Mouse (Mus musculus): ENCODE data around the gene Dlgap1. TPM values are rescaled to one million over a fixed set of nuclear protein-coding genes. Genes with fewer than 3 reads are reported as not detected.

The Dlgap1 gene
- total RNA-seq, 2 experiments from 2014 or later = 0.20 to 0.38 TPM

- DNase-seq = no peak
Observed at GRCm38 (mm10) chr17:70734728-70735127, 765.9 kb downstream of the Dlgap1 start.

DNA sequence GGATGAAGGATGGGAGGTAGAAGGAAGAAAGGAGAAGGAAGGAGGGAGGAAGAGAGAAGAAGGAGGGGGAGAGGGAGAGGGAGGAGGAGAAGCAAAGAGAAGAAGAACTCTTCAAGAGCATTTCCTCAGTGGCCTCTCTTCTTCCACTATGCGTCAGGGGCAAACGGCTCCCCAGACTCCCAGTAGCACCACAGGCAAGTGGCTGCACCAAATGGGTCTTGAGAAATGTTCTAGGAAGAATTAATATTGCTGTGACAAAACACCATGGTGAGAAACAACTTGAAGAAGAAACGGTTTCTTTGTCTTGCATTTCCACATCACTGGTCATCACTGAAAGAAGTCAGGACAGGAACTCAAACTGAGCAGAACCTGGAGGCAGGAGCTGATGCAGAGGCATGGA is 766.5 kb downstream of the Dlgap1 start:
- DNase-seq = no peak

DNA sequence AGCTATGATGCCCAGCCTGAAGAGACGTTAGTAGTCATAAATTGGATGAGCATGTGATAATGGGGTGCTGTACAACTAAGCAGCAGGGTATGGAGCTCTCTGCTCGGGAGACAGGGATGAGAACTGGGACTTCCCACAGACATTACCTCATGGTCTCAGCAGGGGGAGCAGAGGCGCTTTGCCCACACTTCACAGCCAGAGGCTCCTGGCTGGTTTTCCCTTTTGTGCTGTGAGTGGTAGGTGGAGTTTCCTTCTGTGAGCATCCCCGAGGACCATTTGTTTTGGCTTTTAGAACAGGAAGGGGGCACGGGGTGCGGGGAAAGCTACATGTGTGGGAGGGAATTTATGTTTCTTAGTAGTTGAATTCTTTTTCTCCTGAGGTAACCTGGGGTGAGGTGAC is 768.6 kb downstream of the Dlgap1 start:
- DNase-seq = peak; percentile 68

DNA sequence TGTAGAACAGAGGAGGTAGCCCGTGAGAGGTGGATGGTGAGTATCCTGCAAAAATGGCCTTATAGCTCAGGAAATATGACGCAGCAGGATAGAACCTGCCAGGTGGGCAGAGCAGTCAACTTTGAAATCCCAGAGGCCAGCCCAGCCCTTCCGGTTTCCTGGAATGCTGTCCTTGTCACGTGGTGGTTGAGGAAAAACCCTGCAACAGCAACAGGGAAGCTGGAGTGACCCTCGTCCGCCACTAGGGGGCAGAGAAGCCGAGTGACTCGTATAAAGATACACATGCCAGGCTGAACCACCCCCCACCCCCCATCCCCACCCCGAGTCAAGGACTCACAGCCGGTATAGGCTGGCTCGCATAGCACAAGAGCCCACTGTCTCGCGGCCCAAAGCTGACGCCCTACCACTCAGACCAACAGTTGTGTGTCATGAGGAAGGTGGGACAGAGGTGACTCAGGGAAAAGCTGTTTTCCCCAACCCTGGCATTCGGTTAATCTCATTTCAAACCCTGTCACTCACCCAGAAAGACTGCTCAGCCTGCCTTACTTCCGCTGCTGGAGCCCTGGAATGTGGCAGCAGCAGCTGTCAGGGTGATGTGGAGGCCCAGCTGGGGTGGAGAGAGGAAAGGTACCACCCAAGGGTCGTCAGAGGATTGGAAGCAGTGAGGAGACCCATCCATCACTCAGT is 769.4 kb downstream of the Dlgap1 start:
- peak; percentile 81 for DNase-seq

DNA sequence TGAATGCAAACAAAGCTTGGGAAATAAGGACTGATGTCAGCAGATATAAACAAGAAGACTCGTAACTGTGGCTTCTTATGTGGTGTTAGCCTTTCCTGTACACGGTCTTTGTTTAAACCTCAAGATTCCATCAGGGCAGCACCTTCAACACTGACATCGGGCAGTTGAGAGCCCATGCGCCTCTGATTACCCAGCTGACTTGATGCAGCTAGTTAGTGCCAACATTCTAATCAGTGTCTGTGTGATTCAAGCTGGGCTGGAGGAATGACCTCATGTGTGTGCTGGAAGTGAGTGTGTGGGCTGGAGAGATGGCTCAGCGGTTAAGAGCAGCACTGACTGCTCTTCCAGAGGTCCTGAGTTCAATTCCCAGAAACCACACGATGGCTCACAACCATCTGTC is 770.5 kb downstream of the Dlgap1 start:
- DNase-seq = no peak

DNA sequence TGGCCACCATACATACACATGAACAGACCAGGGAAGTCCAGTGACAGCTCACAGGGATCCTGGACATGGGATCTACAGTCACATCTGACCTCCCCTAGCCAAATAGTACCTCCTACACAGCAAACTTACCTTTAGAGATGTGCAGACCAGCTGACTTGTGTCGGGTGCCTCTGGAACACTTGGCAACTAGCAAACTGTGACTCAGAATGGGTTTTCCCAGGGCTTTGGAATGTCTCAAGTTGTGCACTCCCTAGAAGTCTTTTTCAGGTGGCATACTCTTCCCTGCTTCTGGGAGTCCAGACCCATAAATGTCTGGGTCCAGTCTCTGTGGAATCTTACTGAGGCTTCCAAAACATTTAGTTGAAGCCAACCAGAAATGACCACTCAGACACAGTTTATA is 772.8 kb downstream of the Dlgap1 start:
- no peak for DNase-seq

- no peak for DNase-seq
Observed at GRCm38 (mm10) chr17:70744570-70745153, 775.8 kb downstream of the Dlgap1 start.

DNA sequence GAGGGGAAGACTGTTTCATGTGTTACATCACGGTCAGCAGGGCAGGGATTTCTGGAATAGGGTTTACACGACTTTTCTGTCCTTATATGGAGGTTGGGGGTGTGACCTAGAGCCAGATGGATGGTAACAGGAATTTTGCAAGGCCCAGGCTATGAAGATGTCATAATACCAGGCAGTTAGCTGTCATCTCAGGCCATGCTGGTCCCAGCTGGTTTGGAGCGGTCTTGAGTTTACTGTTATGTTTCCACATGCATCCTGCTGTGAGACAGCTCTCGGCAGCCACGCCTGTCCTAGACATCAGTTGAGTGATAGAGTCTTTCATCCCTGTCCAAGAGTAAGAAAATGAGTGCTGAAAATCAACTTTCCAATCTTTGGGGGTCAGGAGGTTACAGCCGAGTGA is 776.5 kb downstream of the Dlgap1 start:
- DNase-seq = no peak

- DNase-seq = no peak
Observed at GRCm38 (mm10) chr17:70746379-70747079, 777.7 kb downstream of the Dlgap1 start.

GRCm38 (mm10) chr17:70747731-70748475 is 779.0 kb downstream of the Dlgap1 start:
- DNase-seq = no peak

GRCm38 (mm10) chr17:70748476-70748830 is 779.6 kb downstream of the Dlgap1 start:
- no peak for DNase-seq

- no peak for DNase-seq
Observed at GRCm38 (mm10) chr17:70748964-70749650, 780.2 kb downstream of the Dlgap1 start.

DNA sequence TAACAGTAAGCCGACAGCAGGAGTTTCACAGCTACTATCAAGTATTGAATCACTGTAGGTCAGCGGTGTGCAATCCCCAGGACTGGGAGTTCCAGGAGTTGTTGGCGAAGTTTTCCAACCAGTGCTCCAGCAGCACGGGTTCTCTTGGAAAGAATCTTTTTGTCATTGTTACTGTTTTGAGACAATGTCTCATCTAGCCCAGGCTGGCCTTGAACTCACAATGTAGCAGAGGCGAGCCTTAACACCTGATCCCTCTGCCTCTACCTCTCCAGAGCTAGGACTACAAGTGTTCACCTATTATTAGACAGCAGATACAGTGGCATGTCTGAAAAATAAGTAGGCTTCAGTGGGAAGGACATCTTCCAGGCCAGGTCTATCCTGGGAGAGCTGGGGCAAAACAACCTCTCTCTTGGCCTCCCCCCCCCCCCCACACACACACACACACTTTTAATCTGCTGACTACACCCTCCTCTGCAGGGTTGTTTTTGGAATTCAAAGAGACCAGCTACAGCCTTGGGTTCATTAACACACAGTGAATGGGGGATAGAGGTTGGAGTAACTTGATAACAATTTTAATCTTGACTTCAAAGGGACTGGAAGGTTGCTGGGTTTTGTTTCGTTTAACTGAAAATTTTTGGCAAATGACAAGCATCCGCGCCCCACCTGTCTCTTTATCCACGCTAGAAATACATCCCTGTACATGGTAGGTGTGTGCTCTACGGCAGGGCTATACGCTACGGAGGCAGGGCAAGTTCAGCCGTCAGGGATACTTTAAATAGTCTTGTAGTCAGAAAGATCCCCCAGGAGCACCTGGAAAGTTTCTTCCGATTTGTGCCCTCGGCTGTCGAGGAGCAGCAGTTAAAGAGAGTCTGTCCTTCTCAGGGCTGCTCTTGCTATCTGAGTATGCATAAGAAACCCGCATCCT is 781.6 kb downstream of the Dlgap1 start:
- no peak for DNase-seq

DNA sequence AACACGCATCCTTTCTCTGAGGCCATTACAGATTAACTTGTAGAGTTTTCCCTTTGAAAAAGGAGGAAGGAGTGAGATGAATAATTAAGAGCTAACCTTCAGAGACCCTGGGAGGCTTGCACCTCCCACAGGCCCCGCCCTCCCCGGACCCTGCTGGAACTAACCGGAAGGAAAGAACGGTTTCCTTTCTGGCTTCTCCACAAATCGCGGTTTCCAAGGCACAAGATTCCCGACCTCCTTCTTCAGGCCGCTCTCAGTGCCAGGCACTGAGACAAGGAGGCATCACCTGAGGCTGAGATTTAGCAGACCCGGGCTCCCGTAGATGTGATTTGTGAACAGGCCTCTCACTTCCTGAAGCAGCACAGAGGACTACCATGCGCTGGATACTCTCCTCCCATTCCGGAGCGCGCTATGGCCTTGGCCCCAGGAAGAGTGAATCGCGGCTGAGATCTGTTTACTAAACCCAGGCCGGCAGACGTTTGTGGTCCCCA is 782.3 kb downstream of the Dlgap1 start:
- DNase-seq = peak; percentile 13

DNA sequence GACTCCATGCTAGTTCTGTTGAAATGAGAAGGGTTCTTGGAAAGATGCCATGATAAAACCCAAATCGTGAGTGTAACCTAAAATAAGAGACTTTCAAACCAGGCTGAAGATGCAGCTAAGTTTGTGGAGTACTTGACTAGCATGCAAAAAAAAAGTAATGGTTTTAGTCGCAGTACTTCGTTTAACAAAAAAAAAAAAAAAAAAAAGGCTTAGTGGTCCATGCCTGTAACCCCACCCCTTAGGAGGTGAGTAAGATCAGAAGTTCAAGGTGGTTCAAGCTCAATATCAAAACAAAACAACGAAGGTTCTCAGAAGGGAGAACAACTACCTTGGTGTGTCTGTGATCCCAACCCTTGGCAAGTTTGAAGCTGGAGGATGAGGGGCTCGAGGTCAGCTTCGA is 782.8 kb downstream of the Dlgap1 start:
- no peak for DNase-seq

- DNase-seq = no peak
Observed at GRCm38 (mm10) chr17:70753444-70754032, 784.7 kb downstream of the Dlgap1 start.

GRCm38 (mm10) chr17:70754041-70754440 is 785.2 kb downstream of the Dlgap1 start:
- no peak for DNase-seq

DNA sequence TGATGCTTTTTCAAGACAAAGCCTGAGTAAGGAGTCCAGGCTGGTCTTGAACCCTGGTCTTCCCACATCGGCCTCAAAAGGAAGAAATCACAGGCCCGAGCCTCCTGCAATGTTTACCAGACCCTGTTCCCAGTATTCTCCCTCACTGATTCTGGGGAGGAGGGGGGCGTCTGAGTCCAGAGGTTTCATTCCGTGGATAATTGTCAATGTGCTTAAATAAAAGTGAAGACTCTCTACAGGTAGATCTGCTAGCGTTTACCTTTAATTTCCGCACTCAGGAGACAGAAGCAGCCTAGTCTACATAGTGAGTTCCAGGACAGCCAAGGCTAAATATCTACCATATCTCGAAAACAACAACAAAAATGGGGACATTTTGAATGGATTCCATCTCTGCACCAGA is 785.8 kb downstream of the Dlgap1 start:
- DNase-seq = no peak

DNA sequence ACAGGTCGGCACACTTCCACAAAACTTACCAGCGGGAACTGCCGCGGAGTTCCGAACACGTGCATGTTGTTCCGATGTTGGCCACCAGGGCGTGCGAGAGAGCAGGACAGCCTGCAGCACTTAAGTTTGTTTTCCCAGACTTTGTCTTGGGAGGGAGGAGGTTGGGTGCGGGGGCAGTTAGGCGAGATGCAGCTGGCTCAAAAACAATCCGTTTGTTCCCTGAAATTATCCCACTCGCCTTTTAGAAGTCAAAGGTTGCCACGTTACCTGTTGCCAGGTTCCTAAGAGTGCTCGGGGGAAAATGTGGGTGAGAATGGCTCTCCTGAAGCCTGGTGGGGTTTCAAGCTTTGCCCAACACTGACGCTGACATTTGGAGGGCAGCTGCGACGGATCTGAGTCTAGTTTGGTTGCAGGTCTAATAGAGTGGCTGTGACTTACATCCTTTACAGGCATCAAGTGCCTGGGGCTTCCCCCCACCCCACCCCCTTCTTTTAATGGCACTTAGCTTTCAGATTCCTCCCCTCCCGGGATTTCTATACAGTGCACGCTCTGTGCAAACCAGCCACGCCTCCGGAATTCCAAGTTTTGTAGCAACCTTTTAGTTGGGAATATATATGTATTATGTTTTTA is 786.3 kb downstream of the Dlgap1 start:
- DNase-seq = peak; percentile 71

DNA sequence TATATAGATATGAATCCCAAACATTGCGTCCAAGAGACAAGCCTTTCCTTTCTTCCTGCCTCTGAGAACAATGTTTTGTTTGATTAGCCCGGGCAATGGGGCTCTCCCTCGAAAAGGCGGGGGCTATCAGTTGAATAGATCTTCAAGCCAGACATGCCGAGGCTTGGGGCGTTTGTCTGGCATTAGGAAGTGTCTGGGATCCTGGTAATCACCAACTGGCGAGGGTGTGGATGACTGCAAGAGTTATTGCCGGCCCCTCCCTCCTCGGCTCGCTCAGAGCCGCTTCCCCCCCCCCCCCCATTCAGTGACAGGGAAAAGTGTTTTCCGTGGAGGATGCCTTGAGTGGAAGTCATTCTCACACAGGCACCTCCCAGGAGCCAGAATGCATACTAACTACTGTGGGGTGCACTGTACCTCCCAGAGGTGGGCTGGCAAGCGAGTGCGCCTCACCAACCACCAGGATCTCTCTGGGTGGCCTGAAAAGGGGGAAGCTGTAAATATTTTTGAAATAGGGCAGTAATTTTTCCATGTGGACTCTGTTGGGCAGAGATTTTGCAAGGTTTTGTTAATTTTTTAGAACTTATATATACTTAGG is 786.9 kb downstream of the Dlgap1 start:
- no peak for DNase-seq

Data from gastrocnemius, postnatal 25 days (tissue).